Mouse (Mus musculus) forebrain, embryonic 10.5 days (tissue): Measurements from ENCODE around the gene Tex261. TPM values are rescaled to one million over a fixed set of nuclear protein-coding genes. Genes with fewer than 3 reads are reported as not detected.

Experiments used
- DNase-seq: peaks from one replicate; pipeline ENCODE4 v3.0.0-alpha.2; 2017; ENCODE audit warnings: low spot score; ENCODE audit errors: extremely low spot score
- H3K27ac ChIP-seq: fragments of 300-500 bp; sonication (generic); 2 replicates; pipeline ENCODE4 v1.5.1; 2016; ENCODE audit warnings: mild to moderate bottlenecking
- H3K27me3 ChIP-seq: fragments of 300-500 bp; sonication (generic); 2 replicates; pipeline ENCODE4 v1.6.1; 2016; ENCODE audit warnings: mild to moderate bottlenecking; ENCODE audit not compliant: poor library complexity, severe bottlenecking
- H3K36me3 ChIP-seq: fragments of 300-500 bp; sonication (generic); replicated peaks from 2 replicates; pipeline ENCODE4 v1.6.1; 2016; ENCODE audit warnings: mild to moderate bottlenecking, moderate library complexity
- H3K4me1 ChIP-seq: fragments of 300-500 bp; sonication (generic); 2 replicates; pipeline ENCODE4 v1.6.1; 2016
- H3K4me3 ChIP-seq: fragments of 300-500 bp; sonication (generic); 2 replicates; pipeline ENCODE4 v1.5.1; 2016; ENCODE audit warnings: mild to moderate bottlenecking, moderate library complexity
- H3K9me3 ChIP-seq: fragments of 300-500 bp; sonication (generic); 2 replicates; pipeline ENCODE4 v1.6.1; 2016; ENCODE audit warnings: mild to moderate bottlenecking, moderate library complexity
- WGBS: fragments of 180-500 bp; shearing (Covaris S2); methylation state at CpG from one replicate; pipeline ENCODE4 v1.1.7; 2016; 5-methylcytosine and 5-hydroxymethylcytosine counted together
- polyA plus RNA-seq: library from polyadenylated mRNA; unstranded; fragments of >200 nt; fragmentation: Nextera tagmentation; extraction: Ambion mirVana; gene quantifications from 2 replicates; pipeline ENCODE4 v1.2.1, GENCODE M21; 2016

The Tex261 gene
- polyA plus RNA-seq, 1 experiment from 2014 or later: 80.7 TPM

- DNase-seq: no peak
- Histone ChIP-seq H3K4me3 (no peak overlapping the region), H3K36me3 (no peaks in the 10 kb centered on the region), H3K27ac (peak overlapping the region; percentile 51; the same call in 1 of the 2 replicates), H3K9me3 (peaks cover 6% of the 10 kb centered on the region; the same call in 1 of the 2 replicates), H3K27me3 (peaks cover 75% of the 10 kb centered on the region), H3K4me1 (peaks cover 58% of the 10 kb centered on the region)
- 53% methylated on average over 2 of the region's 2 CpGs for WGBS
These were observed 30.1 kb downstream of the Tex261 start for GRCm38 (mm10) chr6:83745466-83745865.

- Histone ChIP-seq H3K4me3 (no peak overlapping the region), H3K27ac (no peak overlapping the region), H3K4me1 (peaks cover 49% of the 10 kb centered on the region), H3K36me3 (no peaks in the 10 kb centered on the region), H3K27me3 (peaks cover 71% of the 10 kb centered on the region), H3K9me3 (peaks cover 6% of the 10 kb centered on the region; the same call in 1 of the 2 replicates)
- 74% methylated on average over 5 of the region's 5 CpGs for WGBS
- no peak for DNase-seq
These were observed 31.1 kb downstream of the Tex261 start for GRCm38 (mm10) chr6:83744557-83744956.

GRCm38 (mm10) chr6:83744126-83744525 is 31.5 kb downstream of the Tex261 start:
- 66% methylated on average over 5 of the region's 5 CpGs for WGBS

GRCm38 (mm10) chr6:83743212-83743611 is 32.4 kb downstream of the Tex261 start:
- Histone ChIP-seq H3K4me1 (peaks cover 38% of the 10 kb centered on the region), H3K36me3 (no peaks in the 10 kb centered on the region), H3K9me3 (peaks cover 6% of the 10 kb centered on the region; the same call in 1 of the 2 replicates), H3K4me3 (no peak overlapping the region), H3K27ac (no peak overlapping the region), H3K27me3 (peaks cover 59% of the 10 kb centered on the region)
- no peak for DNase-seq
- 69% methylated on average over 5 of the region's 5 CpGs for WGBS

More at GRCm38 (mm10) chr6:83744126-83744525, 31.5 kb downstream of the Tex261 start:
- DNase-seq: no peak
- Histone ChIP-seq H3K4me3 (no peak overlapping the region), H3K27ac (no peak overlapping the region), H3K27me3 (peaks cover 68% of the 10 kb centered on the region), H3K9me3 (peaks cover 6% of the 10 kb centered on the region; the same call in 1 of the 2 replicates), H3K4me1 (peaks cover 45% of the 10 kb centered on the region), H3K36me3 (no peaks in the 10 kb centered on the region)

GRCm38 (mm10) chr6:83742761-83743160 is 32.9 kb downstream of the Tex261 start, which contains the start of gene Atp6v1b1:
Gene Atp6v1b1 (plus strand): TSS chr6:83742990.
- H3K27ac ChIP-seq: no peak within 1 kb of the TSS
- H3K9me3 ChIP-seq: peaks cover 6% of the 10 kb centered on the region; the same call in 1 of the 2 replicates
- WGBS: 62% methylated on average over 5 of the region's 5 CpGs

GRCm38 (mm10) chr6:83738596-83738995 is 37.0 kb downstream of the Tex261 start:
- no peak for DNase-seq
- peaks cover 29% of the 10 kb centered on the region for H3K27me3 ChIP-seq
- 87% methylated on average over 6 of the region's 6 CpGs for WGBS

More at GRCm38 (mm10) chr6:83742761-83743160, 32.9 kb downstream of the Tex261 start, which contains the start of gene Atp6v1b1:
- peaks cover 58% of the 10 kb centered on the region for H3K27me3 ChIP-seq
- H3K4me3 ChIP-seq: no peak within 1 kb of the TSS
- no peaks in the 10 kb centered on the region for H3K36me3 ChIP-seq
- no peak for DNase-seq
- H3K4me1 ChIP-seq: peaks cover 38% of the 10 kb centered on the region

GRCm38 (mm10) chr6:83737311-83737710 is 38.3 kb downstream of the Tex261 start:
- H3K9me3 ChIP-seq: peaks cover 15% of the 10 kb centered on the region
- H3K4me1 ChIP-seq: peaks cover 9% of the 10 kb centered on the region
- no peak overlapping the region for H3K4me3 ChIP-seq
- H3K27ac ChIP-seq: no peak overlapping the region
- H3K27me3 ChIP-seq: peaks cover 21% of the 10 kb centered on the region
- DNase-seq: no peak
- WGBS: 45% methylated on average over 13 of the region's 13 CpGs
- no peaks in the 10 kb centered on the region for H3K36me3 ChIP-seq

More at GRCm38 (mm10) chr6:83738596-83738995, 37.0 kb downstream of the Tex261 start:
- H3K4me1 ChIP-seq: peaks cover 18% of the 10 kb centered on the region
- no peaks in the 10 kb centered on the region for H3K36me3 ChIP-seq
- H3K9me3 ChIP-seq: peaks cover 14% of the 10 kb centered on the region
- no peak overlapping the region for H3K4me3 ChIP-seq
- no peak overlapping the region for H3K27ac ChIP-seq

GRCm38 (mm10) chr6:83731128-83731527 is 44.5 kb downstream of the Tex261 start:
- Histone ChIP-seq H3K4me1 (no peaks in the 10 kb centered on the region), H3K27me3 (peaks cover 25% of the 10 kb centered on the region), H3K9me3 (peaks cover 9% of the 10 kb centered on the region), H3K27ac (no peak overlapping the region), H3K4me3 (no peak overlapping the region), H3K36me3 (no peaks in the 10 kb centered on the region)
- DNase-seq: peak; percentile 64
- whole genome bisulfite sequencing: 38% methylated on average over 5 of the region's 5 CpGs

GRCm38 (mm10) chr6:83729350-83729970 is 46.2 kb downstream of the Tex261 start:
- Histone ChIP-seq H3K4me3 (no peak overlapping the region), H3K9me3 (peaks cover 9% of the 10 kb centered on the region), H3K36me3 (no peaks in the 10 kb centered on the region), H3K4me1 (no peaks in the 10 kb centered on the region), H3K27ac (no peak overlapping the region), H3K27me3 (peaks cover 29% of the 10 kb centered on the region)
- WGBS: 73% methylated on average over 14 of the region's 14 CpGs
- DNase-seq: no peak

- no peaks in the 10 kb centered on the region for H3K36me3 ChIP-seq
- H3K27ac ChIP-seq: no peak overlapping the region
- no peaks in the 10 kb centered on the region for H3K4me1 ChIP-seq
- H3K4me3 ChIP-seq: no peak overlapping the region
- 90% methylated on average over 3 of the region's 3 CpGs for WGBS
- H3K9me3 ChIP-seq: no peaks in the 10 kb centered on the region
- no peak for DNase-seq
- peaks cover 39% of the 10 kb centered on the region for H3K27me3 ChIP-seq
These were observed 47.1 kb downstream of the Tex261 start for GRCm38 (mm10) chr6:83728488-83728887.

GRCm38 (mm10) chr6:83727178-83727577 is 48.4 kb downstream of the Tex261 start:
- Histone ChIP-seq H3K27me3 (peaks cover 47% of the 10 kb centered on the region), H3K27ac (no peak overlapping the region), H3K4me1 (no peaks in the 10 kb centered on the region), H3K4me3 (no peak overlapping the region), H3K9me3 (no peaks in the 10 kb centered on the region), H3K36me3 (no peaks in the 10 kb centered on the region)
- DNase-seq: no peak
- 41% methylated on average over 4 of the region's 4 CpGs for WGBS

GRCm38 (mm10) chr6:83722526-83722925 is 53.1 kb downstream of the Tex261 start:
- no peaks in the 10 kb centered on the region for H3K9me3 ChIP-seq
- no peaks in the 10 kb centered on the region for H3K4me1 ChIP-seq
- DNase-seq: no peak
- H3K4me3 ChIP-seq: no peak overlapping the region
- H3K36me3 ChIP-seq: no peaks in the 10 kb centered on the region
- no peak overlapping the region for H3K27ac ChIP-seq
- H3K27me3 ChIP-seq: peaks cover 72% of the 10 kb centered on the region
- WGBS: 24% methylated on average over 6 of the region's 6 CpGs
